Mouse (Mus musculus): Measurements from ENCODE around the gene Kcnc2. TPM values are rescaled to one million over a fixed set of nuclear protein-coding genes. Genes with fewer than 3 reads are reported as not detected.

The Kcnc2 gene
- polyA plus RNA-seq, 1 experiment from 2014 or later: 12.7 TPM

GRCm38 (mm10) chr10:112485819-112486218 is 214.9 kb downstream of the Kcnc2 start:
- no peaks in the 10 kb centered on the region for H3K27me3 ChIP-seq (replicated peaks)
- no peaks in the 10 kb centered on the region for H3K9me3 ChIP-seq (replicated peaks)
- ATAC-seq (ENCODE audit: low FRiP score): no peak
- no peak overlapping the region for H3K4me2 ChIP-seq
- no peak overlapping the region for H3K27ac ChIP-seq (replicated peaks)
- no peaks in the 10 kb centered on the region for H3K36me3 ChIP-seq
- no peak overlapping the region for H3K9ac ChIP-seq (replicated peaks)
- no peaks in the 10 kb centered on the region for H3K4me1 ChIP-seq
- H3K4me3 ChIP-seq (replicated peaks): no peak overlapping the region

GRCm38 (mm10) chr10:112488751-112489150 is 217.8 kb downstream of the Kcnc2 start:
- Histone ChIP-seq H3K27me3 (replicated peaks) (no peaks in the 10 kb centered on the region), H3K27ac (replicated peaks) (no peak overlapping the region), H3K4me1 (no peaks in the 10 kb centered on the region), H3K9me3 (replicated peaks) (no peaks in the 10 kb centered on the region), H3K4me2 (no peak overlapping the region), H3K36me3 (no peaks in the 10 kb centered on the region), H3K9ac (replicated peaks) (no peak overlapping the region), H3K4me3 (replicated peaks) (no peak overlapping the region)
- WGBS: 89% methylated on average over 4 of the region's 4 CpGs
- no peak for ATAC-seq (ENCODE audit: low FRiP score)

Other genes starting within 250 kb of the Kcnc2 start
- not detected in 2 replicates for gene Glipr1l1, start 210.9 kb upstream of the Kcnc2 start, polyA plus RNA-seq (2015; fragmentation: Nextera tagmentation; extraction: Ambion mirVana)
- not detected in 2 replicates for gene Glipr1l2, start 187.8 kb upstream of the Kcnc2 start, polyA plus RNA-seq (2015; fragmentation: Nextera tagmentation; extraction: Ambion mirVana)
- 0.34 and 0.75 TPM in 2 replicates for gene Glipr1l3, start 110.8 kb upstream of the Kcnc2 start, polyA plus RNA-seq (2015; fragmentation: Nextera tagmentation; extraction: Ambion mirVana)
- 0.54 and 0.58 TPM in 2 replicates for gene Caps2, start 107.5 kb upstream of the Kcnc2 start, polyA plus RNA-seq (2015; fragmentation: Nextera tagmentation; extraction: Ambion mirVana)

Data from neural tube, embryonic 15.5 days (tissue).